ENCODE assay signal across 24 mouse cellular contexts in the genomic region with DNA sequence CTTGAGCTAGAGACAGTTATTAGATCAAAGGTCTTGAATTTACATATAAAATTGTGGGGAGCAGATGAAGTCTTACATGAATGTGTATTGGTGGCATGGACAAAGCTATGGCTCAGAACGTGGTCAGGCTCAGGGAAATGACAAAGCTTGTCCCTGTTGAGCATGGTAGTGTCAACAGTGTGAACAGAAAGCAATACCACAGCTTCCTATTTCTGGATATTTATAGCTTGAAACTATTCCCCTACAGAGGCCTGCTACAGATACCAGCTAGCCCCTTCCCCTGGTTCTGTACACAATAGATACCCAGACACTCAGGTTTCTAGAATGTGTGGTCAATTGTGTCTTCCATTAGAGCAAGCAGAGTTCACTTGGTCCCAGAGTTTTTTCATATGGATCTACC.
A peak's percentile ranks its signal among the peaks of the same experiment; 100 is the strongest.
DNase-seq lines count a peak whose midpoint lies in the region; ATAC-seq lines count a peak whose summit lies in the region.
"Had no signal": no experiment of that assay in that cellular context is flagged by ENCODE, and none has a peak within 500 bp of the region (broad histone marks: within the 10 kb centered on the region; RNA-seq: fewer than 3 reads in every experiment).

No protein-coding gene starts in this region.

- no peak overlapping the region for H3K4me2 ChIP-seq in midbrain, embryonic 11.5 days
- H3K4me2 ChIP-seq in liver, embryonic 13.5 days = no peak overlapping the region
- H3K4me2 ChIP-seq in hindbrain, embryonic 11.5 days (replicated peaks; ENCODE audit: low read depth, low read length) = no peak overlapping the region
- H3K4me2 ChIP-seq: embryonic facial prominence, embryonic 12.5 days; embryonic facial prominence, embryonic 15.5 days; forebrain, embryonic 15.5 days; heart, embryonic 11.5 days; hindbrain, embryonic 14.5 days had no signal

- H3K27ac ChIP-seq in midbrain, embryonic 11.5 days (ENCODE audit: low read depth, low read length) = no peak overlapping the region
- no peak overlapping the region for H3K27ac ChIP-seq in midbrain, embryonic 10.5 days (replicated peaks)
- H3K27ac ChIP-seq in liver, embryonic 13.5 days = no peak overlapping the region
- no peak overlapping the region for H3K27ac ChIP-seq in hindbrain, embryonic 11.5 days (ENCODE audit: low read depth, low read length)
- H3K27ac ChIP-seq: embryonic facial prominence, embryonic 12.5 days; embryonic facial prominence, embryonic 15.5 days; forebrain, embryonic 15.5 days; heart, adult 2 months; hindbrain, embryonic 10.5 days; hindbrain, embryonic 14.5 days; hindbrain, postnatal 0 days had no signal

- no peak overlapping the region for H3K4me3 ChIP-seq in midbrain, embryonic 11.5 days (ENCODE audit: low read depth, low read length)
- no peak overlapping the region for H3K4me3 ChIP-seq in midbrain, embryonic 10.5 days
- H3K4me3 ChIP-seq in liver, embryonic 13.5 days (replicated peaks) = no peak overlapping the region
- no peak overlapping the region for H3K4me3 ChIP-seq in hindbrain, embryonic 11.5 days (ENCODE audit: low read depth, low read length)
- H3K4me3 ChIP-seq: embryonic facial prominence, embryonic 12.5 days; embryonic facial prominence, embryonic 15.5 days; forebrain, embryonic 15.5 days; heart, adult 2 months; hindbrain, embryonic 10.5 days had no signal

- peak; percentile 41 for DNase-seq in midbrain, embryonic 11.5 days (ENCODE audit: low spot score, missing footprints)
- DNase-seq in midbrain, embryonic 10.5 days (ENCODE audit: low spot score) = no peak
- no peak for DNase-seq in liver, embryonic 13.5 days
- no peak for DNase-seq in heart, adult 8-10 months (ENCODE audit: low spot score)
- no peak for DNase-seq in adrenal gland, postnatal 4 days (ENCODE audit: low spot score in 2 of 2)
- DNase-seq in hindbrain, embryonic 11.5 days (ENCODE audit: low spot score) = no peak
- DNase-seq: adrenal gland, adult 8-10 months; adrenal gland, postnatal 25 days; cerebellum, adult 18-20 months; cerebellum, adult 9-10 months; cerebellum, postnatal 14 days; gastrocnemius, postnatal 25 days; heart, adult 2 months had no signal

- no peaks in the 10 kb centered on the region for H3K9me3 ChIP-seq in midbrain, embryonic 11.5 days (ENCODE audit: control insufficient read depth, low read length)
- no peaks in the 10 kb centered on the region for H3K9me3 ChIP-seq in midbrain, embryonic 10.5 days (replicated peaks)
- H3K9me3 ChIP-seq in liver, embryonic 13.5 days (replicated peaks) = no peaks in the 10 kb centered on the region
- no peaks in the 10 kb centered on the region for H3K9me3 ChIP-seq in hindbrain, embryonic 11.5 days (ENCODE audit: control insufficient read depth, low read length)
- H3K9me3 ChIP-seq: embryonic facial prominence, embryonic 12.5 days; embryonic facial prominence, embryonic 15.5 days; forebrain, embryonic 15.5 days; hindbrain, embryonic 10.5 days had no signal

- no peaks in the 10 kb centered on the region for H3K4me1 ChIP-seq in midbrain, embryonic 11.5 days (ENCODE audit: control insufficient read depth, insufficient read depth, low read length)
- H3K4me1 ChIP-seq in midbrain, embryonic 10.5 days = 0 out of 2 replicates have a peak, but pooled peaks cover 3% of the 10 kb centered on the region
- H3K4me1 ChIP-seq in liver, embryonic 13.5 days (replicated peaks) = peaks cover 8% of the 10 kb centered on the region; the same call in 1 of the 2 replicates
- H3K4me1 ChIP-seq in hindbrain, embryonic 11.5 days (replicated peaks; ENCODE audit: control insufficient read depth, insufficient read depth, low read length) = no peaks in the 10 kb centered on the region
- H3K4me1 ChIP-seq: embryonic facial prominence, embryonic 12.5 days; embryonic facial prominence, embryonic 15.5 days; forebrain, embryonic 15.5 days; hindbrain, embryonic 10.5 days had no signal

- H3K9ac ChIP-seq in midbrain, embryonic 11.5 days (ENCODE audit: low read length) = no peak overlapping the region
- H3K9ac ChIP-seq in liver, embryonic 13.5 days = no peak overlapping the region
- H3K9ac ChIP-seq in hindbrain, embryonic 11.5 days (ENCODE audit: low read depth, low read length) = no peak overlapping the region
- H3K9ac ChIP-seq: embryonic facial prominence, embryonic 12.5 days; embryonic facial prominence, embryonic 15.5 days; forebrain, embryonic 15.5 days; hindbrain, embryonic 14.5 days had no signal

- H3K27me3 ChIP-seq in midbrain, embryonic 11.5 days (ENCODE audit: control insufficient read depth, insufficient read depth, low read length) = no peaks in the 10 kb centered on the region
- no peaks in the 10 kb centered on the region for H3K27me3 ChIP-seq in midbrain, embryonic 10.5 days (ENCODE audit: low read depth, poor library complexity, severe bottlenecking)
- H3K27me3 ChIP-seq in liver, embryonic 13.5 days = no peaks in the 10 kb centered on the region
- H3K27me3 ChIP-seq in hindbrain, embryonic 11.5 days (ENCODE audit: control insufficient read depth, insufficient read depth, low read length) = no peaks in the 10 kb centered on the region
- H3K27me3 ChIP-seq: embryonic facial prominence, embryonic 12.5 days; embryonic facial prominence, embryonic 15.5 days; forebrain, embryonic 15.5 days had no signal

- H3K36me3 ChIP-seq in midbrain, embryonic 11.5 days (ENCODE audit: control insufficient read depth, insufficient read depth, low read length) = no peaks in the 10 kb centered on the region
- H3K36me3 ChIP-seq in midbrain, embryonic 10.5 days = no peaks in the 10 kb centered on the region
- H3K36me3 ChIP-seq in liver, embryonic 13.5 days = no peaks in the 10 kb centered on the region
- no peaks in the 10 kb centered on the region for H3K36me3 ChIP-seq in hindbrain, embryonic 11.5 days (ENCODE audit: control insufficient read depth, insufficient read depth, low read length)
- H3K36me3 ChIP-seq: embryonic facial prominence, embryonic 12.5 days; embryonic facial prominence, embryonic 15.5 days; forebrain, embryonic 15.5 days; hindbrain, embryonic 10.5 days had no signal

- ATAC-seq in midbrain, embryonic 11.5 days (ENCODE audit: low FRiP score) = no peak
- peak; percentile 95 for ATAC-seq in common myeloid progenitor, adult 5-6 weeks (replicated peaks; ENCODE audit: low read depth, poor library complexity, severe bottlenecking)
- ATAC-seq in liver, embryonic 13.5 days (ENCODE audit: low read depth) = peak; percentile 55
- ATAC-seq in megakaryocyte progenitor cell, adult 5-6 weeks (replicated peaks; ENCODE audit: poor library complexity) = peak; percentile 96
- ATAC-seq in hindbrain, embryonic 11.5 days (ENCODE audit: low FRiP score) = no peak
- ATAC-seq: activated CD4-positive, CD25-positive, alpha-beta regulatory T cell, adult 4 months; forebrain, embryonic 15.5 days; hindbrain, postnatal 0 days; inflammation-experienced regulatory T-cells, adult 6 months had no signal

- WGBS in midbrain, embryonic 11.5 days = 82% methylated on average over 1 of the region's 1 CpGs
- 77% methylated on average over 1 of the region's 1 CpGs for WGBS in midbrain, embryonic 10.5 days
- 14% methylated on average over 1 of the region's 1 CpGs for WGBS in liver, embryonic 13.5 days (ENCODE audit: insufficient replicate concordance)
- 91% methylated on average over 1 of the region's 1 CpGs for WGBS in hindbrain, embryonic 11.5 days

Comparison
In these comparisons a context has a peak if more than half of its experiments do, and no peak if none do; other contexts are left out.
1. ATAC-seq: peak in common myeloid progenitor, adult 5-6 weeks (single experiment), liver, embryonic 13.5 days (single experiment) and megakaryocyte progenitor cell, adult 5-6 weeks (single experiment); none in midbrain, embryonic 11.5 days (single experiment) and hindbrain, embryonic 11.5 days (single experiment).